Mouse (Mus musculus): ENCODE measurements around the gene Parp3. TPM values are rescaled to one million over a fixed set of nuclear protein-coding genes. Genes with fewer than 3 reads are reported as not detected.
A peak's percentile ranks its signal among the peaks of the same experiment; 100 is the strongest.
"Not testable (repeated sequence)": the region's sequence is repeated elsewhere in the genome, so short reads cannot be mapped to it uniquely, and the experiment has no call there.

The Parp3 gene
- polyA plus RNA-seq (2017; shearing (Covaris generic)): 10 to 100 TPM; 32.4 to 68.7 (median 54.1) TPM

DNA sequence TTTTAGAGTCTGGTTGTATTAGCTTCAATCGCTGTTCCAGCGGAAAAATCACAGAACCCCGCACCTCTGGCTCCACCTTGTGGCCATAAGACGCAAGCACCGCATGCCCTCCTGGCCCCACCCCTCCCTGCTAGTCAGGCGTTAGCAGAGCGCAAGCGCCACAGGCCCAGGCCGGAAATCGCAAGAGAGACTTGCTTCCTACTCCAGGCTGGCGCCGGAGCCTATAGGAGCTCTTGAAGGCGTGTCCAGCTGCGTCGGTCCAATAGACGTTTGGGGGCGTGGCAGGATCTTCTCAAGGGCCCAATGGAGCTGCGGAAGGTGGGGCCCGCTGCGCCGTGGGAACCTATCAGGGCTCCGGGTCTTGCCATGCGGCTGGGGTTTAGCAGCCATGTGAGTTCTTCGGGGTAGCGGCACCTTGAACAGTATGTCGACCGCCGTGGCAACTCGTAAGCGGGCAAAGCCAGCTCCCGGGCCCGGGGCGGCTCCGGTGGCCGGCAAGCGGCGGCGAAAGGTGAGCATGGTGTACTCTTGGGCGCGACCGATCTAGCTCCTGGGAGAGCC is at the start of gene Parp3:
Gene Parp3 (minus strand): TSS at position 26 of the 561 bp plus-strand sequence.
- ATAC-seq: peak; percentile 96

DNA sequence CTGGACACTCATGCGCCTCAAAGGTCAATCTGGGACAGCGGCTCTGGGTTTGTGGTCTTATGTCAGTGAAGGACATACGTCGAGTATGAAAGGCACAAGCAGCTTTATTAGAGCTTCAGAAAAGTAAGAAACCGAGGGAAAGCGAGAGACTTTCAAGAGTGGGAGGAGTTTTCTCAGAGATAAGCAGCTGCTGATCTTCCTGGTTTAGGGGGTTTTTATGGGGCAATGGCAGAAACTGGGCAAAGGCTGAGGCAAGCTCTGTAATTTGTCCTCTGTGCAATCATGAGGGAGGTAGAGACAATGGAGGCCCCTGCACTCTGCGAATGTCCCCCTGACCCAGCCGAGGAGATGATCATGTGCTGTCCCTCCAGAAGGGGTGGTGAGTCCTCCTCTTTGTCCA is 43.2 kb upstream of the Parp3 start:
- ATAC-seq: no peak

DNA sequence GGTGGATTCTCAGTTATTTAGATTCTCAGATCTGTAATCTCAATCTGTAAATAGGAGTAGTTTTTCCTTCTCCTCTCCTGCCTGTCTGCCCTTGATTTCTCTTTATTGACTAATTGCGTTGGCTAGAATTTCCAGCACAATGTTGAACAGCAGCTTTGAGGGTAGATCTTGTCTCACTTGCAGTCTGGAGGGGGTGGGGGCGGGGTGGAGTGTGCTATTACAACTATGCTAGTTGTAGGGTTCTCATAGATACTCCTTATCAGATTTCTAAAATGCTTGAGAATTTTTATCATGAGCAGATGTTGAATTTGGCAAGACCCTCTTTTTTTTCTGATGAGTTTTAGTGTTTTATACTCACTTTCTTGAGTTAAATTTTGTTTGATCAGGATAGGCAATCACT is 42.7 kb upstream of the Parp3 start:
- no peak for ATAC-seq

DNA sequence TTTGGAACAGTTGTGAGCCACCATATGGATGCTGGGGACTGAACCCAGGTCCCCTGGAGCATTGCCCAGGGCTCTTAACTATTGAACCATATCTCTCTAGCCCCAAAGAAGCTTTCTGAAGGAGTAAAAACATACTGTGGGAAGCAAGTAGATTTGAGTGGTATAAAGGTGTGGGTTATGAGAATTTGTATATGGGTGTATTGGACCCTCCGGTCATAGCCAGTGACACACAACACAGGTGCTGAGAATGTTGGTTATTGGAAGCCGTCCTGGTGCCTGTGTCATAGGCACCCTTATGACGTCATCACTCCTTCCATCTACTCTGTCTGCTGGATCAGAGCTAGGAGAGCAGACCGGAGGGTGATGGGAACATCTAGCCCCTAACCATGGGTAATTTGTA is 37.5 kb upstream of the Parp3 start, which contains the start of gene Iqcf5:
Gene Iqcf5 (plus strand): TSS at position 301 of the 400 bp plus-strand sequence.
- no peak for ATAC-seq

DNA sequence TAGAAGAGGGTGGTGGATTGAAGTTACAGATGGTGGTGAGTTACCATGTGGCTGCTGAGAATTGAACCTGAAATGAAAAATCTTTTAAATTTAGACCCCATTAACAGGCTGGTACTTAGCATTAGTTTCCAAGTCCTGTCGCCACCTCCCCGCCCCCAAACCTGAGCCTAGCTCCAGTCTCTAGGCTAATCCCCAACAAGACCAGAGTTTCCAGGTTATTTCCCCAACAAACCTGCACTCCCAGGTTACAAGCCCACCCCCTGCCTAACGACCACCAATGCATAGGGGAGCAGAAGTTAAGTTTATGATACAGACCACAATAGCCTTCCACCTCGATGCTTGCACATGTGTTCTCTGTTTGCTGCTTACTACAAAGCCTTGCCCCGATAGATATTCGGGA is 36.8 kb upstream of the Parp3 start:
- no peak for ATAC-seq

DNA sequence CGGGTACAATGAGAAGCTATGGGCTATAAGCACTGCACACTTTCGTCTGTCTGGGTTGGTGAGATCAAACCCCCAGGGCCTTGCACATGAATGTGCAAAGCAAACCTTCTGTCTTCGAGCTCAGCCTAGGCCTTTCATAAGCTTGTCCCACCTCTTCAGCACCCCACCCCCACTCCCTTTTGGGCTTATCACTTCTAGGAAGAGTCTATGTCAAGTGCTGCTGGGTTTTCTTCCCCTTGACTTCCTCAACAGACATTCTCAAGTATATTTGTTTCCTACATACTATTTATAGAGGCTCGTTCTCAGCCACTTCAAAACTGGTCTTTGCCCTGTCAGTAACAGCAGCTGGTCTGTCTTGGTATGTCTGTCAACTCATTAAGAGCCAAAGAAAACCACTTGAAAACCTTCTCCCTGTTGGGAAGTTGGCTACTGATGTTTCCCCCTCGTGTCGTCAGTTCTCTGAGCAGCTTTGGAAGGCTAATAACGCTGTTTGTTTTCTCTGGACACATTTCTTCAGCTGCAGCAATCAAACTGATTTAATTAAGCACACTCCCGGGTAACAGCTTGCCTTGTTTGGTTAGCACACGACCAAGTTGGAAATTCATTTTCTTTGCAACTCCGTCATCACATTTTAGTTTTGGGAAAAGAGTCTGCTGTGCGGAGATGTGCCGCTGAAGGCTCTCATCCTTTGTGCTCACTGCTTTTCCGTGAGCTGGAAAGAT is 36.1 kb upstream of the Parp3 start:
- no peak for ATAC-seq

DNA sequence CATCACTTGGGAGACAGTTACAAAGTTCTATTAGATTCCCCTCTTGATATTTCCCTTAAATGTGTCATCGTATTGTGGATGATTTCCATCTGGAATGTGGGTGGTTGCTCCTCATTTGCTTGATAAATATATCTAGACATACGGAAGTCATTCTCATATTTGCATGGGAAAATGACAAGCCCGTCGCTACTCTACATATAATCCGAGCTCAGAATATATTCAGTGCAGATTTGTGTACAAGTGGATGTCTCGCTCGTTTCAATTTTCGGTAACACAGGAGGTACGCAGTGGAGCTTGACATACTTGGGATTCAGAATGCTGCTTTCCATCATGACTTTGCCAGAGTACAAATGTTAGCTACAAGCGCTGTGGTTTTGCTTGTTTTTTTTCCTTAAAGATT is 32.6 kb upstream of the Parp3 start:
- ATAC-seq: no peak

DNA sequence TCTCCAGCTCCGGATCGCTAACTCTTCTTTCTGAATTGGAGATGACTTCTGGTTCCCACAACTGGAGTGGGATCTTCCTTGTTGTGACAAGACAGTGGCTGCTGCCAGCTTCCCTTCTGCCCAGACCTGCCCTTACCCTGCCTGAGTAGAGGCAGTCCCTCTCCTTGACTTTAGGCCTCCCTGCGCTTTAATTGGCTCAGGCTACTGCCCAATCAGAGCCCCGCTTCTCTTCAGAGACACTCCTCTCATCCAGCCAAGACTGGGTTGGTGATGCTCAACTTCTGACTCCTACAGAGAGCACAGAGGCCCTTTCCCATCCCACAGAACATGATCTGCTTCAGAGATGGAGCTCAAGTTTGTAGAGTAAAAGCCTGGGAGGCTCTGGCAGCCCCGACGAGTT is 27.5 kb upstream of the Parp3 start:
- no peak for ATAC-seq

DNA sequence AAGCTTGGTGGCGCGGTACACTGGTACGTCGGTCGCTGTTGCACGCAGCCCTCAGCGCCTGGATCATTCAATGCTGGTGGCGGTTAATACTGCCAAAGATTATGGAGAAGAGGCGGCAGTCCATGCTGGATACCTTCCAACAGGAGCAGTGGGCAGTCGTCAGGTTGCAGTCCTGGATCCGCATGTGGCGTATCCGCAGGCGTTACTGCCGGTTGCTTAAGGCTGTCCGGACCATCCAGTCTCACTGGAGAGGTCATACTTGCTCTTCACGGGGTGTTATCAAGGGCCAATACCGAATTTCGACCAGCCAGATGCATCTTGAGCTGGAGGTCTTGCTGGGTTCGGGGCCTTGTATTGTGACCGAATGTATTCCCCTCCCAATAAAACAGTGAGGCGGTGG is 25.1 kb upstream of the Parp3 start:
- ATAC-seq: no peak

DNA sequence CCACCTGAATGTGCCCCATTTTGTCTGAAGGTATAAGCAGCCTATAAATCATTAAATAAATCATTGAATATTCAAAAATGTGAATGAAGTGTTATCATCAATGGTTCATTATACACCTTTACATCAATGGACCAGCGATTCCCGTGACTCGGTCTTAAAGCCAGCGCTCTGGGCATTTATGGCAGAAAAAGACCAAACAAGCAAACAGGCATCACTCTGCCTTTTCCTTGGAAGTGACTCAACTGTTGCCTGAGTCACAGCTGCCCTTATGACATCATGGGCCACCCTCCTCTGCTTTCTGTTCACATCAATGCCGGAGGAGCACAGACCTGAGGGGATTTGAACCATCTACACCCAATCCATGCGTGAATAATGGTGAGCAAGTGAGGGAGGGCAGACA is 22.9 kb upstream of the Parp3 start, which contains the start of gene Iqcf1:
Gene Iqcf1 (plus strand): TSS at position 301 of the 400 bp plus-strand sequence.
- ATAC-seq: no peak

DNA sequence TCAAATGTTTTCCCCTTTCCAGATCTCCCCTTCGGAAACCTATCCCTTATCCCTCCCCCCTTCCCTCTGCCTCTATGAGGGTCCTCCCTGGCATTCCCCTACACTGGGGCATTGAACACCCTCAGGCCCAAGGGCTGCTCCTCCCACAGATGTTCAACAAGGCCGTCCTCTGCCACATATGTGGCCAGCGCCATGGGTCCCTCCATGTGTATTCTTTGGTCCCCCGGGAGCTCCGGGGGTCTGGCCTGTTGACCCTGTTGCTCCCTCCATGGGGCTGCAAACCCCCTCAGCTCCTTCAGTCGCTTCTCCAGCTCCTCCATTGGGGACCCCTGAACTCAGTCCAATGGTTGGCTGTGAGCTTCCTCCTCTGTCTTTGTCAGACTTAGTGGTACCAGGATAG is 10.9 kb upstream of the Parp3 start:
- ATAC-seq: not testable (repeated sequence)

DNA sequence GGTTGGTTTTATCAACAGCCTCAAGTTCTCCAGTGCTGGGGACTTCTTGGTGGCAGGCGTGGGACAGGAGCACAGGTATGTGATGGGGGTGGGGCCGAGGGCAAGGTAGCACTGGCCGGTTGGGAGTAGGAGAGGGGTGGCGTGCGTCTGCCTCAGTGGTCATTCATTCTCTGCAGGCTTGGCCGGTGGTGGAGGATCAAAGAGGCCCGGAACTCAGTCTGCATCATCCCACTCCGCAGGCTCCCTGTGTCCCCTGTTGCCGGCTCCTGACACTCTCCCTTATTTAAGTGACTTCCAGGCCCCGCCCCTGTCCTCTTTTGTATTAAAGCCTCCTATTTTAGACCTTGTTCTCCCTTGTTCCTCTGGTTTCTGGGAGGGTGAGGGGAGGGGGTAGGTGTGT is 8.3 kb upstream of the Parp3 start:
- ATAC-seq: no peak

DNA sequence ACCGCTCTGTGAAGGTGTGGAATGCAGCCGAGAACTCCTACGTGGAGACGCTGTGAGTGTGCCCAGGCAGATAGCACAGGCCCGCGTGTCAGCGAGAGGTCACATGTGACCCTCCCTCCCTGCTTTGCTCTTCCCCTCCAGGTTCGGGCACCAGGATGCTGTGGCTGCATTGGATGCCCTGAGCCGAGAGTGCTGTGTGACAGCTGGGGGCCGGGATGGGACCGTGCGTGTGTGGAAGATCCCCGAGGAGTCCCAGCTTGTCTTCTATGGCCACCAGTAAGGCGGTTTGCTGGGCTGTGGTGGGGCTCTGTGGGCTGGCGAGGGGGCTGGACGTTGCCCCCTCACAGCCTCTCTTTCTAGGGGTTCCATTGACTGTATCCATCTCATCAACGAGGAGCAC is 6.9 kb upstream of the Parp3 start:
- no peak for ATAC-seq

DNA sequence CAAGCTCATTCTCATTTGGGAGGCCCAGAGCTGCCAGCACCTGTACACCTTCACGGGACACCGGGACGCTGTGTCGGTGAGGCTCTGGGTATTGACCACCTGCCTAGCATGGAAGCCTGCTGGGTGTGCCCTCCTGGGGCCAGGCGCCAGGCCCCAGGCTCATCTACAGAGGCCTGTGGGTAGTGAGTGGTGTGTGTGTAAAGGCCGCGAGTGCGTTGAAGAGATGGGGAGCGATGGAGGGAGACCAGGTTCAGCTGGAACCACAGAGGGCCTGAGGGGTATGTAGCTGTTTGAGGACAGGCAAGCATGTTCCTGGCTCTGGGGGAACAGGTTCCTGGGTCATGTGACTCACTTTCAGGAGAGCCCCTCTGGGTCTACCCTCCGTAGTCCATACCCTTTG is 6.4 kb upstream of the Parp3 start:
- no peak for ATAC-seq

DNA sequence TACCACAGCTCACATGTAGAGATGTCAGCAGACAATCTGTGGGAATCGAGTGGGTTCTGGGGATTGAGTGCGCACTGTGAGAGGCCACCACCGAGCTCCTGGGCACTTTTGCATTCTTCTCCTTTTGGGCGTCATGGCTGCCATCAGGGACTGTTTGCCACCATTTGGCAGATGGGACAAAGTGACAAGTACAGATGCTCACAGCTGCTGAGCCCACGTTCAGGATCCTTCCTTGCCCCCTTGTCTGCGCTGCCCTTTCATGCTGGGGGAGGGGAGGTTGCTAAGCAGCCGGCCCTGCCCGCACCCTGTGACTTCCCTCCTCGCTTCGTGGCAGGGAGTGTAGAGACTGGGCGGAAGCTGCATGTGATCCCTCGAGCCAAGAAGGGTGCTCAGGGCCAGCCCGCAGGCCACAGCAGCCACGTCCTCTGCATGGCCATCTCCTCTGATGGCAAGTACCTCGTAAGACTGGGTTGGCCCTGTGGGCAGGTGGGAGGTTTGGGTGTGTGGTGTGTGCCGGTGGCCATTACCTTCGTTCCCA is 5.9 kb upstream of the Parp3 start:
- no peak for ATAC-seq

DNA sequence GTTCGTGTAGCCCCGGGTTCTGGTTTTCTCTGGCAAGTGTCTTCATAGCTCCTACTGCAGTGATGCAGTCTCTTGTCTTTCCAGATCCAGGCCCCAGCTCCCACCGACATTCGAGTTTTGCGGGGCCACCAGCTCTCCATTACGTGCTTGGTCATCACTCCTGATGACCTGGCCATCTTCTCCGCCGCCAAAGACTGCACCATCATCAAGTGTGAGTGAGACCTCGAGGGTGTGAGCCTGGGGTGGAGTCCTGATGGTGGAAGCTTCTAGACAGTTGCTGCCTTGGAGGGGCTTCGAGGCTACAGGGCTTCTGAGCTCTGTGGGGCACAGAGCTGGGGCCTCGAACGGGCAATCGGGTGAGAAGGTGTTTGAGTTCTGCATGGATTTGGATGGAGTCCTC is 4.9 kb upstream of the Parp3 start:
- ATAC-seq: no peak

DNA sequence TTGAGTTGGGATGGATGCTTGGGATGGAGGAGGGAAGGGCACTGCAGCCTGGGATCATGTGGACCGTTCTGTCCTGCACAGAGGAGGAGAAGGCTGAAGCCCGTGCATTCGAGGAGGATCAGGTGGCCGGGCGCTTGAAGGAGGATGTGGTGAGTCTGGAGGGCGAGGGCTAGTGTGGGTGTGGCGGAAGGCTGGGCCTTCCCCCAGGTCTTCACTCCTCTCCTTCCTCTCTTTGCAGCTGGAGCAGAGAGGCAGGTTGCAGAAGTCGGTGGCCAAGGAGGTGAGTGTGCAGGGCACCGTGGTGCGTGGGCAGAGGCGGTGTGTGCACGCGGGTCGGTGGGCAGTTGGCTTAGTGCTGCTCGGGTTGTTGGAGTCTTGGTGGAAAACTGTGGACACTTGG is 4.3 kb upstream of the Parp3 start:
- ATAC-seq: no peak

DNA sequence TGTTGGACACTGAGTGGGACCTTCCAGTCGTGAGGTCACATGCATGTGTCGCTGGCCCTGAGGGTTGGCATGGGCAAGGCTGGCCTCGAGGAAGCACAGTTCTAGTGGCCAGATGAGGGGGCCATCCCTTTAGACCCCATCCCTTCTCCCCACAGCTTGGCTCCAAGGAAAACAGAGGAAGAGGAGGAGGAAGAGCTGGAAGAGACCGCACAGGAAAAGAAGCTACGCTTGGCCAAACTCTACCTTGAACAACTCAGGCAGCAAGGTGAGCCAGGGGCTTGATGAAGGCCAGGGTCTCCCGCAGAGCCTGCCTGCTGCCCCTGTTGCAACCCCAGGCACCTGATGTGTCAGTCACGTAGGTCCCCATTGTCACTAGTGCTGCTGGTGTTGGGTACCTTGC is 3.8 kb upstream of the Parp3 start:
- no peak for ATAC-seq

DNA sequence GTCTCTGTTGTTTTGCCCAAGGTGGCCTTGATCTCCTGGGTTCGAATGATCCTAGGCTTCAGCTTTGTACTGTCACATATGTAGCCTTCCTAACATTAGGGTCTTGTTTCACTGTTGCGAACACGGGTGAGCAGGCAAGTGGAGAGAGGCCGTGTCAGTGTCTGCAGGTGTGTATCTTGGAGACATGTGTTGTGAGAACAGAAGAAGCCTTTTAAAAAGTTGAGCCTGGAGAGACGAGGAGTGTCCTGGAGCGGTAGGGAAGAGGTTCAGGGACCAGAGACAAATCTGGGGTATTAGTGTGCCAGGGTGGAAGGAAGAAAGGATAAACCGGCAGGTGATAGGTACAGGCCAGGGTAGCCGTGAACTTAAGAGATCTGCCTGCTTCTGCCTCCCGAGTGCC is 1.4 kb upstream of the Parp3 start:
- no peak for ATAC-seq

DNA sequence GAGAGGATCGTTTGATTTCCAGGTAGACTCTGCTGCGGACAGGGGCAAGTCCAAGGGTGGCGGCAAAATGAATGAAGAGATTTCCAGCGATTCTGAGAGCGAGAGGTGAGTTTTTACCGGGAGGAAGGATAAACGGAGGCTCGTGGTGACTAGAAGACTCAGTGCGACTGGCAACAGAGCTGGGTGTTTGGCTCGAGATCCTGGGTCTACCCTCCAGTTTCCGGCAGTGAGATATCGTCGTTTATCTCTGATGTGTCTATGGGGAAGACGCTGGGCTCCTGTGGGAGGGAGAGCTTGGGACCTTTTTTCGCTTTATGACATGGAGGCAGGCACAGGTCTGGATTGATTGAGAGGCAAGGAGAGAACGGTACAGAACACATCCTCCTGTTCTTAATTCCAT is 900 bp upstream of the Parp3 start:
- no peak for ATAC-seq

DNA sequence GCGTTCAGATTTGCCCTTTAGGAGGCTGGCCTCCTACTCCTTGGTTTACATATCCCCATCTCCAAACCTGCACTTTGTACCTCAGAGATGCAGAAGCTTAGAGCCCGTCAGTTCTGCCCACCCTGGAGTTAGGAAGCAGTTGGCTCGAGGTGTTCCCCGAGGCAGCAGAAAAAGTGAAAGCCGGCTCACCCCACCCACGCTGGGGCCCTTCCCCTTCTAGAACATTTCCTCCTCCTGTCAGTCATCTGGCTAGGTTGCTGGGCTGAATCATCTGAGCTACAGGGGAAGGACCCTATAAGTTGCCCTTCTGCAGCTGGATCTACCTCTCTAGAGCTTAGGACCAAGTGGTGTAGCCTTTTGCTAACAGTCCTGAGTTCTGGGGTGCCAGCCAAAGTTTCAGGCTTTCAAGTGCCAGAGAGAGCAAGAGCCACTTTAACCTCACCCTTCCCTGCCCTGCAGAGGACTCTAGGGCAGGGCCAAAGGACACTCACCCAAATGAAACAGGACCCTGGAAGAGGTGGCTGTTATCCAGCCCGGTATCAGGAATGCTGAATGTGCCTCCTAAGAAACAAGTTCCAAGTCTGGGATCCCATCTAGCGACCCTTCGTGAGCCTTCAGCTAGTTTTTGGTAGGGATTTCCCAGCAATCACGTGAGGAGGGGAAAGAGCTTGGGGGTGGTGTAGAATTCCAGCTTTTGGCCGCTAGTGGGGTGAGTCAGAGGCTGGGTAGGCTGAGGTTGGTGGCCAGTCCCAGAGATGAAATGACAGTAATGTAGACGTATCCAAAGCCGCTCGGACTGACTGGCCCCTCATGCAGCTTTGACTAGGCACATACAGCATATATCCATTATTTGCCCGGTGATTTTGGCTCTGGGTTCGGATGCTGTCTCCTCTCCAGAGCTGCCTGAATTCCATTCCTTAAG is 486 bp downstream of the Parp3 start:
- peak; percentile 21 for ATAC-seq

DNA sequence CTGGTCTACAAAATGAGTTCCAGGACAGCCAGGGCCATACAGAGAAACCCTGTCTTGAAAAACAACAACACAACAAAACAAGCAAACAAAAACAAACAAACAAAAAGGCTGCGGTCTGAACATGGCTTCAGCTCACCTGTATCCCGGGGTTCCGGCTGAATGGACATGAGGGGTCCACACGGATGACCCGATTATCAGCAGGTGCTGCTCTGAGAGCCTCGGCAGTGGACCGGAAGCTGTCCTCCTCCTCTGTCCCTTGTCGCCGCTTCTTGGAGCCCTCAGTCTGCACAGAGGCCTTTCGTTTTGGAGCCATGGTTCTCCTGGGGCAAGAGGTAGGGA is 1.1 kb downstream of the Parp3 start, which contains the start of gene Rrp9:
Gene Rrp9 (plus strand): TSS at position 301 of the 339 bp plus-strand sequence.
- no peak for ATAC-seq

DNA sequence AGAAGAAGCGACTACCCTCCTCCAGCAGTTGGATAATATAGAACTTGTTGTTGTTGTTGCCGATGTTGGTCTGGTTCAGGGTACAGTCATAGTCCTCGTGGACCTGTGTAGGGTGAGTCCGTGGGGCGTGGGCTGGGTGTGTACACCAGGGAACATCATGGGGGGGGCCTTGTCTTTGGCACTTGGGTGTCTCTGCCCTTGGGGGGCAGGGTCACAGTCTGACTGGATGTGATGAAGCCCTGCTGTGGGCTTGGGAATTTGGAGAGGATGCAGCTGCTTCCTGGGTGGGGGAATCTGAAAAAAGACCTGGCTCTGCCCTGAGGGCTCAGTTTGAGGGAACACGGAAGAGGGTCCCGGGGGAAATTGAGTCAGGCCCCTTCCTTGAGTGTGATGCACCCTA is 1.7 kb downstream of the Parp3 start:
- ATAC-seq: no peak
